Mouse (Mus musculus): Measurements from ENCODE around the gene Svs1. TPM values are rescaled to one million over a fixed set of nuclear protein-coding genes. Genes with fewer than 3 reads are reported as not detected.
A peak's percentile ranks its signal among the peaks of the same experiment; 100 is the strongest.
"Not testable (repeated sequence)": the region's sequence is repeated elsewhere in the genome, so short reads cannot be mapped to it uniquely, and the experiment has no call there.

Gene Svs1
- total RNA-seq, 1 experiment = not detected

DNA sequence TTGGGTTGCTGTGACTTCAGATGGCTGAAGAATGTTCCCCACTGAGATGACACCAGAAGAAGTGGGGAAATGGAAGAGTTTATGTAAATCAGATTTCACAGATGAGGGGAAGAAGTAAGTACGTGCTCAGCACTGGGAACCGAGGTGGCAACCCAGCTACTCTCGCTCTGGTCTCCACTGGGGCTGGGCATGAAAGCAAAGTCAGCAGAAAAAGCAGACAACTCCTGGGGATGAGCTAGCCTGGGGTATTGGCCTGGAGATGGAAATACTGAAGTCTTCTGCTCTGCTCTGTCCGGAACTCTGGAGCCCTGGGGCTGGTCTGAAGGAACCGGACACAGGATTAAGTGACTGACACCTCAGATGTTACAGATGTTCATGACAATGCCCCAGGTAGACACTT, 32.5 kb upstream of the Svs1 start:
- TF ChIP-seq ZNF384 (IDR thresholded peaks at IDR 0.05; ENCODE audit: low read depth, low read length) = no peak
- no peak for TF ChIP-seq HCFC1 (IDR thresholded peaks at IDR 0.05; ENCODE audit: borderline replicate concordance, insufficient read depth, low read length)
- TF ChIP-seq MAFK (IDR thresholded peaks at IDR 0.05; ENCODE audit: insufficient read depth, low read depth, low read length) = no peak
- TF ChIP-seq ZC3H11A (IDR thresholded peaks at IDR 0.05; ENCODE audit: borderline replicate concordance, low read depth, low read length) = no peak
- no peak for TF ChIP-seq CHD2 (IDR thresholded peaks at IDR 0.05; ENCODE audit: low read depth, low read length)
- Histone ChIP-seq H3K4me1 (ENCODE audit: control insufficient read depth in 2 of 2, insufficient read depth in 2 of 2, low read length in 2 of 2, poor library complexity in 1 of 2) (no peaks in the 10 kb centered on the region), H3K36me3 (ENCODE audit: control insufficient read depth, insufficient read depth, low read length, poor library complexity, severe bottlenecking) (no peaks in the 10 kb centered on the region), H3K4me3 (ENCODE audit: insufficient read depth in 1 of 2, low read depth in 1 of 2, low read length in 2 of 2, poor library complexity in 1 of 2, severe bottlenecking in 1 of 2) (no peak overlapping the region), H3K9ac (ENCODE audit: insufficient read depth, low read depth, low read length, poor library complexity, severe bottlenecking) (no peak overlapping the region), H3K9me3 (ENCODE audit: control insufficient read depth, insufficient read depth, low read depth, low read length) (no peaks in the 10 kb centered on the region), H3K27ac (ENCODE audit: insufficient read depth, low read depth, low read length, poor library complexity, severe bottlenecking) (no peak overlapping the region)
- DNase-seq (ENCODE audit: low read depth, low spot score) = no peak
- in situ Hi-C loops (cut with MboI; ENCODE audit: low sequenced_read_pairs in 2 of 2, unreplicated experiment in 2 of 2) = no loop called here

GRCm38 (mm10) chr6:48954946-48955345, 31.7 kb upstream of the Svs1 start:
- in situ Hi-C loops (cut with MboI; ENCODE audit: low sequenced_read_pairs in 2 of 2, unreplicated experiment in 2 of 2) = no loop called here
- DNase-seq (ENCODE audit: low read depth, low spot score) = no peak

DNA sequence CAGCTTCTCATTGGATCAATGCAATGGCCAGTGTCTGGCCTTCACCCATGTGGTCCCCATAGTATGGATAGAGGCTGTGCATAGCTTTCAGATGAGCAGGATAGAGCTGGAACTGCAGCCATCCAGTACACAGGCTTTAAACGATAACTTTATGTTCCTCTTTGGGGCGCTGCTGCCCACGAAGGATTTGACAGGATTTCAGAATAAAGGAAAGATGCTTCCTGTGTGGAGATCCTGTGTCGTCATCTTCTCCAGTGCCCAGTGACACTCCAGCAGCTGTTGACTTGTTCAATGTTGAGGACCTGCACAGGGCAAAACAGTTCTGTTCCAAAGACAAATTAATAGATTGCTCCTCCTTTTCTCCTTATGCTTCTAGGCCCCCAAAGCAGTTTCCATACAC, 29.9 kb upstream of the Svs1 start:
- H3K9me3 ChIP-seq (ENCODE audit: control insufficient read depth, insufficient read depth, low read depth, low read length) = no peaks in the 10 kb centered on the region
- no peaks in the 10 kb centered on the region for H3K4me1 ChIP-seq (ENCODE audit: control insufficient read depth in 2 of 2, insufficient read depth in 2 of 2, low read length in 2 of 2, poor library complexity in 1 of 2)
- no peak overlapping the region for H3K27ac ChIP-seq (ENCODE audit: insufficient read depth, low read depth, low read length, poor library complexity, severe bottlenecking)
- H3K36me3 ChIP-seq (ENCODE audit: control insufficient read depth, insufficient read depth, low read length, poor library complexity, severe bottlenecking) = no peaks in the 10 kb centered on the region
- H3K4me3 ChIP-seq (ENCODE audit: insufficient read depth in 1 of 2, low read depth in 1 of 2, low read length in 2 of 2, poor library complexity in 1 of 2, severe bottlenecking in 1 of 2) = no peak overlapping the region
- TF ChIP-seq ZNF384 (IDR thresholded peaks at IDR 0.05; ENCODE audit: low read depth, low read length) (no peak), CHD2 (IDR thresholded peaks at IDR 0.05; ENCODE audit: low read depth, low read length) (no peak), MAFK (IDR thresholded peaks at IDR 0.05; ENCODE audit: insufficient read depth, low read depth, low read length) (no peak)
- DNase-seq (ENCODE audit: low read depth, low spot score) = no peak
- in situ Hi-C loops (cut with MboI; ENCODE audit: low sequenced_read_pairs in 2 of 2, unreplicated experiment in 2 of 2) = no loop called here
- no peak overlapping the region for H3K9ac ChIP-seq (ENCODE audit: insufficient read depth, low read depth, low read length, poor library complexity, severe bottlenecking)

More at GRCm38 (mm10) chr6:48954946-48955345, 31.7 kb upstream of the Svs1 start:
- no peak for TF ChIP-seq ZC3H11A (IDR thresholded peaks at IDR 0.05; ENCODE audit: borderline replicate concordance, low read depth, low read length)
- no peak for TF ChIP-seq HCFC1 (IDR thresholded peaks at IDR 0.05; ENCODE audit: borderline replicate concordance, insufficient read depth, low read length)
- TF ChIP-seq CHD2 (IDR thresholded peaks at IDR 0.05; ENCODE audit: low read depth, low read length) = no peak
- no peak for TF ChIP-seq ZNF384 (IDR thresholded peaks at IDR 0.05; ENCODE audit: low read depth, low read length)
- TF ChIP-seq MAFK (IDR thresholded peaks at IDR 0.05; ENCODE audit: insufficient read depth, low read depth, low read length) = no peak
- H3K36me3 ChIP-seq (ENCODE audit: control insufficient read depth, insufficient read depth, low read length, poor library complexity, severe bottlenecking) = no peaks in the 10 kb centered on the region
- H3K27ac ChIP-seq (ENCODE audit: insufficient read depth, low read depth, low read length, poor library complexity, severe bottlenecking) = no peak overlapping the region
- H3K4me3 ChIP-seq (ENCODE audit: insufficient read depth in 1 of 2, low read depth in 1 of 2, low read length in 2 of 2, poor library complexity in 1 of 2, severe bottlenecking in 1 of 2) = no peak overlapping the region
- H3K4me1 ChIP-seq (ENCODE audit: control insufficient read depth in 2 of 2, insufficient read depth in 2 of 2, low read length in 2 of 2, poor library complexity in 1 of 2) = no peaks in the 10 kb centered on the region
- H3K9me3 ChIP-seq (ENCODE audit: control insufficient read depth, insufficient read depth, low read depth, low read length) = no peaks in the 10 kb centered on the region
- H3K9ac ChIP-seq (ENCODE audit: insufficient read depth, low read depth, low read length, poor library complexity, severe bottlenecking) = no peak overlapping the region

GRCm38 (mm10) chr6:48958053-48958452, 28.6 kb upstream of the Svs1 start:
- no peaks in the 10 kb centered on the region for H3K4me1 ChIP-seq (ENCODE audit: control insufficient read depth in 2 of 2, insufficient read depth in 2 of 2, low read length in 2 of 2, poor library complexity in 1 of 2)
- no peak overlapping the region for H3K27ac ChIP-seq (ENCODE audit: insufficient read depth, low read depth, low read length, poor library complexity, severe bottlenecking)
- TF ChIP-seq MAFK (IDR thresholded peaks at IDR 0.05; ENCODE audit: insufficient read depth, low read depth, low read length) (no peak), ZC3H11A (IDR thresholded peaks at IDR 0.05; ENCODE audit: borderline replicate concordance, low read depth, low read length) (no peak), HCFC1 (IDR thresholded peaks at IDR 0.05; ENCODE audit: borderline replicate concordance, insufficient read depth, low read length) (no peak), CHD2 (IDR thresholded peaks at IDR 0.05; ENCODE audit: low read depth, low read length) (no peak), ZNF384 (IDR thresholded peaks at IDR 0.05; ENCODE audit: low read depth, low read length) (no peak)
- no peak overlapping the region for H3K4me3 ChIP-seq (ENCODE audit: insufficient read depth in 1 of 2, low read depth in 1 of 2, low read length in 2 of 2, poor library complexity in 1 of 2, severe bottlenecking in 1 of 2)
- H3K9ac ChIP-seq (ENCODE audit: insufficient read depth, low read depth, low read length, poor library complexity, severe bottlenecking) = no peak overlapping the region
- no peak for DNase-seq (ENCODE audit: low read depth, low spot score)
- no peaks in the 10 kb centered on the region for H3K9me3 ChIP-seq (ENCODE audit: control insufficient read depth, insufficient read depth, low read depth, low read length)
- no peaks in the 10 kb centered on the region for H3K36me3 ChIP-seq (ENCODE audit: control insufficient read depth, insufficient read depth, low read length, poor library complexity, severe bottlenecking)
- in situ Hi-C loops (cut with MboI; ENCODE audit: low sequenced_read_pairs in 2 of 2, unreplicated experiment in 2 of 2) = no loop called here

GRCm38 (mm10) chr6:48959151-48959550, 27.5 kb upstream of the Svs1 start:
- H3K4me1 ChIP-seq (ENCODE audit: control insufficient read depth in 2 of 2, insufficient read depth in 2 of 2, low read length in 2 of 2, poor library complexity in 1 of 2); in situ Hi-C loops (cut with MboI; ENCODE audit: low sequenced_read_pairs in 2 of 2, unreplicated experiment in 2 of 2); H3K36me3 ChIP-seq (ENCODE audit: control insufficient read depth, insufficient read depth, low read length, poor library complexity, severe bottlenecking); H3K4me3 ChIP-seq (ENCODE audit: insufficient read depth in 1 of 2, low read depth in 1 of 2, low read length in 2 of 2, poor library complexity in 1 of 2, severe bottlenecking in 1 of 2); H3K9ac ChIP-seq (ENCODE audit: insufficient read depth, low read depth, low read length, poor library complexity, severe bottlenecking); H3K27ac ChIP-seq (ENCODE audit: insufficient read depth, low read depth, low read length, poor library complexity, severe bottlenecking); H3K9me3 ChIP-seq (ENCODE audit: control insufficient read depth, insufficient read depth, low read depth, low read length): not testable (repeated sequence)
- DNase-seq (ENCODE audit: low read depth, low spot score) = peak; percentile 24
- TF ChIP-seq ZC3H11A (IDR thresholded peaks at IDR 0.05; ENCODE audit: borderline replicate concordance, low read depth, low read length) = 0 out of 2 replicates have a peak, but pooled peaks have one; percentile 16

GRCm38 (mm10) chr6:48966696-48967095, 20.0 kb upstream of the Svs1 start:
- H3K9me3 ChIP-seq (ENCODE audit: control insufficient read depth, insufficient read depth, low read depth, low read length); H3K36me3 ChIP-seq (ENCODE audit: control insufficient read depth, insufficient read depth, low read length, poor library complexity, severe bottlenecking); H3K4me3 ChIP-seq (ENCODE audit: insufficient read depth in 1 of 2, low read depth in 1 of 2, low read length in 2 of 2, poor library complexity in 1 of 2, severe bottlenecking in 1 of 2); in situ Hi-C loops (cut with MboI; ENCODE audit: low sequenced_read_pairs in 2 of 2, unreplicated experiment in 2 of 2); DNase-seq (ENCODE audit: low read depth, low spot score); H3K4me1 ChIP-seq (ENCODE audit: control insufficient read depth in 2 of 2, insufficient read depth in 2 of 2, low read length in 2 of 2, poor library complexity in 1 of 2); H3K27ac ChIP-seq (ENCODE audit: insufficient read depth, low read depth, low read length, poor library complexity, severe bottlenecking); H3K9ac ChIP-seq (ENCODE audit: insufficient read depth, low read depth, low read length, poor library complexity, severe bottlenecking): not testable (repeated sequence)
